ENCODE assay signal across 7 mouse cellular contexts in genomic region chr8:80738388-80739154, GRCm38 (mm10). TPM values are rescaled to one million over a fixed set of nuclear protein-coding genes. Genes with fewer than 3 reads are reported as not detected.
DNase-seq lines count a peak whose midpoint lies in the region; ATAC-seq and TF ChIP-seq lines count a peak whose summit lies in the region.

No protein-coding gene starts in this region.

- H3K9ac ChIP-seq in midbrain, embryonic 11.5 days (ENCODE audit: low read length) = peak overlapping the region; percentile 98

- TF ChIP-seq POLR2A in small intestine, adult 2 months (IDR thresholded peaks at IDR 0.05; ENCODE audit: low read depth, low read length) = no peak

- H3K4me1 ChIP-seq in limb, embryonic 10.5 days = peaks cover 8% of the 10 kb centered on the region
- peaks cover 5% of the 10 kb centered on the region; the same call in 1 of the 2 replicates for H3K4me1 ChIP-seq in midbrain, embryonic 11.5 days (ENCODE audit: control insufficient read depth, insufficient read depth, low read length)
- no peaks in the 10 kb centered on the region for H3K4me1 ChIP-seq in small intestine, adult 2 months (ENCODE audit: control insufficient read depth, insufficient read depth, insufficient read length, low read length)

- H3K27ac ChIP-seq in limb, embryonic 10.5 days = peak overlapping the region; percentile 97
- peak overlapping the region; percentile 100 for H3K27ac ChIP-seq in midbrain, embryonic 11.5 days (ENCODE audit: low read depth, low read length)
- H3K27ac ChIP-seq in small intestine, adult 2 months (ENCODE audit: insufficient read depth, low read depth, low read length) = peak overlapping the region; percentile 85

- H3K27me3 ChIP-seq in limb, embryonic 10.5 days (ENCODE audit: low read depth, poor library complexity, severe bottlenecking) = no peaks in the 10 kb centered on the region
- H3K27me3 ChIP-seq in midbrain, embryonic 11.5 days (ENCODE audit: control insufficient read depth, insufficient read depth, low read length) = no peaks in the 10 kb centered on the region
- H3K27me3 ChIP-seq in small intestine, adult 2 months (ENCODE audit: control insufficient read depth, insufficient read depth, low read length) = no peaks in the 10 kb centered on the region

- H3K36me3 ChIP-seq in limb, embryonic 10.5 days = peaks cover 27% of the 10 kb centered on the region
- H3K36me3 ChIP-seq in midbrain, embryonic 11.5 days (ENCODE audit: control insufficient read depth, insufficient read depth, low read length) = no peaks in the 10 kb centered on the region
- peaks cover 10% of the 10 kb centered on the region for H3K36me3 ChIP-seq in small intestine, adult 2 months (ENCODE audit: control insufficient read depth, insufficient read depth, low read length)

- H3K4me3 ChIP-seq in limb, embryonic 10.5 days = peak overlapping the region; percentile 93
- peak overlapping the region; percentile 90 for H3K4me3 ChIP-seq in midbrain, embryonic 11.5 days (ENCODE audit: low read depth, low read length)
- peak overlapping the region; percentile 93 for H3K4me3 ChIP-seq in small intestine, adult 2 months (ENCODE audit: low read depth, low read length)

- no peak for TF ChIP-seq CTCF in small intestine, adult 2 months (IDR thresholded peaks at IDR 0.05; ENCODE audit: extremely low read depth, insufficient read length, insufficient replicate concordance, low read depth, low read length)

- ATAC-seq in midbrain, embryonic 11.5 days (ENCODE audit: low FRiP score) = peak; percentile 83

- no peaks in the 10 kb centered on the region for H3K9me3 ChIP-seq in limb, embryonic 10.5 days (replicated peaks)
- no peaks in the 10 kb centered on the region for H3K9me3 ChIP-seq in midbrain, embryonic 11.5 days (ENCODE audit: control insufficient read depth, low read length)

- under 1% methylated on average over 77 of the region's 84 CpGs for WGBS in limb, embryonic 10.5 days
- WGBS in midbrain, embryonic 11.5 days = under 1% methylated on average over 82 of the region's 84 CpGs
- WGBS in small intestine, adult 2 months = under 1% methylated on average over 77 of the region's 84 CpGs

- DNase-seq in adrenal gland, adult 8-10 months = peak; percentile 35
- DNase-seq in embryo, embryonic 10 days (ENCODE audit: low spot score) = peak; percentile 61
- peak; percentile 54 for DNase-seq in gastrocnemius, postnatal 10 days
- peak; percentile 63 for DNase-seq in induced T-regulatory cell, adult 2 months (ENCODE audit: low read depth)
- peak; percentile 74 for DNase-seq in limb, embryonic 10.5 days (ENCODE audit: low spot score)
- peak; percentile 95 for DNase-seq in midbrain, embryonic 11.5 days (ENCODE audit: low spot score, missing footprints)

- H3K4me2 ChIP-seq in midbrain, embryonic 11.5 days = peak overlapping the region; percentile 82

RNA-seq across cellular contexts. Expression of gene Smarca5, which starts 0.7 kb away (rescaled TPM):
- total RNA-seq in adrenal gland, adult 8-10 months (2022) = 10 to 100 TPM; 64.8 to 83.0 (median 76.3) TPM
- total RNA-seq in gastrocnemius, postnatal 10 days (2021) = 10 to 100 TPM; 33.0 to 36.1 TPM
- 98.8 and 110 TPM in 2 replicates for polyA plus RNA-seq in limb, embryonic 10.5 days (2016; fragmentation: Nextera tagmentation; extraction: Ambion mirVana)
- polyA plus RNA-seq in midbrain, embryonic 11.5 days (2014; fragmentation: Nextera tagmentation; extraction: Ambion mirVana) = 182 TPM in 2 replicates
- 2.6 and 7.0 TPM in 2 replicates for polyA plus RNA-seq in small intestine, adult 2 months (2012; rRNA removed)

Comparison
In these comparisons a context has a peak if more than half of its experiments do, and no peak if none do; other contexts are left out.
1. Peak in every context shown above with its lines: DNase-seq, ATAC-seq, H3K4me3 ChIP-seq and H3K27ac ChIP-seq.
2. DNase-seq: peak in every context shown above with its lines; median percentile 95 in midbrain, embryonic 11.5 days; 74 in limb, embryonic 10.5 days; 63 in induced T-regulatory cell, adult 2 months; 61 in embryo, embryonic 10 days; 54 in gastrocnemius, postnatal 10 days; 35 in adrenal gland, adult 8-10 months.
3. RNA of gene Smarca5, which starts 0.7 kb away (polyA plus RNA-seq): 182 TPM in midbrain, embryonic 11.5 days and 98.8 to 110 TPM in limb, embryonic 10.5 days; 2.6 to 7.0 TPM in small intestine, adult 2 months; every median in the first group is over 10 times any median in the second.